Mouse (Mus musculus) adrenal gland (tissue): Measurements from ENCODE around the gene Tspan31.

ENCODE experiments used
- intact Hi-C: fragments of 180-260 bp; cut with DNase I; formaldehyde crosslinking; loops from one replicate; pipeline ENCODE4 v1.15.1; 2025

Tspan31 gene

GRCm38 (mm10) chr10:127043187-127043586 lies 26.9 kb downstream of the Tspan31 start:
- intact Hi-C loops, result no loop called here

DNA sequence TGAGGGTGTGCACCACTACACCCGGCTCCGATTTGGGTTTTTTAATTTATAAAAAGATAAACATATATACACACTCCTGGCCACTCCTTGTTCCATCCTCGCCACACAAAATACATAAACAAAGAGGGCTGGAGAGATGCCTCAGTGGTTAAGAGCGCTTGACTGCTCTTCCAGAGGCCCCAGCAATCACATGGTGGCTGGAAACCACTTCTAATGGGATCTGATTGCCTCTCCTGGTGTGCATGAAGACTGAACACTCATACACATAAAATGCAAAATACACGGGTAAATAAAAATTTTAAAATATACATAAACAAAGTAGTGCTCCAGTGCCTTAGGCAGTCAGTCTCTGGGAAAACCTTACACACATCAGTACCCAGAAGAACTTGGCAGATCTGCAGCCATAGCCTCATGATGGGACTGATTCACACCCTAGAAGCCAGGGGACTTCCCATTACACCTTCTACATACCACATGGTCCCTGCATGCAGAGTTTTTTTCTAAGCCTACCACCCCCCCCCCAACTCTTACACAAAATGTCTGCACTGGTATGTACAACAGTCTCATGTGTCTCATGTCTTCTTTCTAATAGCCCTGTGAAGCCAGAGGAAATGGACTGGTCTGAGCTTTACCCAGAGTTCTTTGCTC lies 27.5 kb downstream of the Tspan31 start:
- intact Hi-C loops, result no loop called here

DNA sequence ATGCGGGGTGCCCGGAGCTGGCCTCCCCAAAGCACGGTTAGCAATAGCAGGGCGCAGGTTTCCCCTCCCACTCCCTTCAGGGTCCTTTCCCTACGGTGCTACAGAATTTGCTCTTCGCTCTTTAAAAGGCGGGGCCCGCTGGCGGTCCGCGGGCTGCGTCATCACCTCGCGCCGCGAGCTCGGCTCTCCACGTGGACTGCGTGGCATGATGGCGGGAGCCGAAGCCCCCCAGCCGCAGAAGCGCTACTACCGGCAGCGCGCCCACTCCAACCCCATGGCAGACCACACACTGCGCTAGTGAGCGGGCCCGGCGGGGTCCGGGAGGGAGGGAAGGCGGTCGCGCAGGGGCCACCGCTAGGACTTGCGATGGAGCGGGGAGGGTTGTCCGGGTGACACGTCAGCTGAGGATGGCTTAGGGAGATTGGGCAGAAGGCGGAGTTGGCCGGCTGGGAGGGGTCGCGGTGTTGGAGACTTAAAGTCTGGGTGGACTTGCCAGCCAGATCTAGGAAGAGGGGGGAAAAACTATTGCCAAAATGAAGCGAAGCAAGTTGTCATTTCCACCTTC lies 28.2 kb downstream of the Tspan31 start:
- intact Hi-C loops, result no loop called here

DNA sequence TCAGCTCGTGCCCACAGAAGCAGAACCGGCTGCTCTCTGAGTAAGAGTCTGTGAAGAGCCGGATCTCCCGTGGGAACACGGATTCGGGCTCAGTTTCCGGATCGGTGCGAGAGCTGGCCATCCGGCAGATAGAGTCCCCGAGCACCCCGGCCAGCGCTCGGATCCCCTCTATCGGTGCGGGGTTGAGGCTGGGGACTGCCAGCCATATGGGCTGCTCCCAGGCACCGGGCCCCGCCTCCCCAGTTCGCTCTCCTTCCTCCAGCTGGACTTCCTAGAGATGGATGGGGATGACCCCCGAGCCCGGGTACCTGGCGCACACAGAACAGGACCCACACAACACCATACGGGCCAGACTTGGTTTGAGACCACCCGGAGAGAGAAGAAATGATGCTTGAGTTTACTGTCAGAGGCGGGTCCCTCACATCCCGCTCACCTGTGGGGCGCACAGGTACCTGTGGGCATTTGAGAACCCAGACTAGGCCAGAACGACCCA lies 28.7 kb downstream of the Tspan31 start, which contains the start of the genes Mettl1 and Eef1akmt3:
Gene Mettl1 (plus strand): TSS at position 141 of the 493 bp plus-strand sequence.
Gene Eef1akmt3 (minus strand): TSS at position 240 of the 493 bp plus-strand sequence.
- intact Hi-C loops, result no loop called here

GRCm38 (mm10) chr10:127040569-127041214 lies 29.4 kb downstream of the Tspan31 start:
- intact Hi-C loops, result no loop called here

DNA sequence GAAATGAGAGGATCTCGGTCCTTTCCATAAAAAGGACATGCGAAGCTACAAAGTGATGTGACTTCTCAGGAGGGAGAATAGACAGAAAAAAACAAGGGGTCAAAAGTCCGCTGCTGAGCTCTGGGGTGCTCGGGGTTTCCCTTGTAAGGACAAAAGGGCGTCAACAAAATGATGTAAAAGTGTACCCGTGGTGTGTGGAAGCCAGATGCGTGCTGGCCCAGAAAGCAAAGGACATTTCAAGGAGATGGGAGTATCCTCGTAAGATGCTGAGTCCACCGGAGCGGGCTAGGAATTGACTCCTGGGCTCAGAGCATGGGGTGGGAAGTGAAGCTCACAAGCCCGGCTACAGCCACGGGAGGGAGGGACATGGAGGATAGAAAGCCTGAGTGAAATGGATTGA lies 32.4 kb downstream of the Tspan31 start:
- intact Hi-C loops, result no loop called here

DNA sequence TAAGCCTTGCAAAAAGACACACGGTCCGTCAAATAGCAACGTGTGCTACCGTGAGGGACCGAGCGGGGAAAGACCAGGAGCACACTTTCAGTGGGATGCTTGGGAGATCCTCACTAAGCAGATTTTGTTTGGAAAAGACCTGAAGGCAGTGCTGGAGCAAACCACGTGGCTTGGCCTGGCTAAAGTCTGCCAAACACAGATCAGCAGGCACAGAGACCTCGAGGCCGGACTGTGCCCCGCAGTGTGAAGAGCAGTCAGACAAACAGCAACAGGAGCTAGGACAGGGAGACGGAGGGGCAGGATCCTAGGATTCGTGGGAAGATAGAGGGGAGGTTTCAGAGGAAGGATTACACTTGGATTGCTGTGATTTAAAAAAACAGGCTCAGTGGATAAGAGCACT lies 33.8 kb downstream of the Tspan31 start:
- intact Hi-C loops, result no loop called here

GRCm38 (mm10) chr10:127033301-127033741 lies 36.7 kb downstream of the Tspan31 start:
- intact Hi-C loops, result no loop called here

DNA sequence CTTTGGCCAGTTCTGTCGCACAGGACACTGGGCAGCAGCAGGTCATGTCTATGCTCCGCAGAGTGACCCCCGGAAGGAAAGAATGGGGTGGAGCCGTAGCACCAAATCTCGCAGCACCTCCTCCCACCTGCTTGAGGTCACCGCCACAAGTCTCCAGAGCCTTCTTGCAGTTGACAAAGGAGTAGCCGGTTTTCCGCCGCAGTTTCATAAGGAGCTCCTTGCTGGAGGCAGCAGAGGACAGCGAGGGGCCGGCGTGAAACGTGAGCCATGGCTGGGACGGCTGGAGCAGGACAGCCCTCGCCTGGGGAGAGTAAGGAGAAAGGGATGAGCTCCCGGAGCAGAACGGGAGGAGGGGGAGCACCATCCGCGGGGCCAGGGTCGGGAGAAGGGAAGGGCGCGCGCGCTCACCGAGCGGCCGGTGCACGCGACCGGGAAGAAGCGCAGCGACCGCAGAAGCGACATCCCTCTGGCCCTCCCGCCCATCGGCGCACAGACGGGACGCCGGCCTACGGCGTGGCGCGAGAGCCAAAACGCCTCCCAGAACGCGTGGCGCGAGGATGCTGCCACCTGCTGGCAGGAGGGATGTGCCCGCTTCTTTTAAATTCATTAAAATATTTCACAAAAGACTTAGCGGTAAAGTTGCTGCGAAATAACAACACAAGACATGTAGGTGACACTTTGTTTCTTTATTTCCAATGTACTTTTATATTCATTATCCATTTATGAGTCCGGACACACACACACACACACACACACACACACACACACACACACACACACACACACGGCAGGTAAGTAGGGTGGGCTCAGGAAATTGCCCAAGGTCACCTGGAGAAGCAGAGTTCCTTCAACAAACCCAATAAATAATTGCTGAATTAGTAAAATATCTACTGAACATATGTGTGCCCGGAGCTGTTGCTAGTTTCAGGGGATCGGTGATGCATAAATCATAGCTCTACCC lies 39.4 kb downstream of the Tspan31 start, which contains the start of gene Tsfm:
Gene Tsfm (minus strand): TSS at position 505 of the 961 bp plus-strand sequence.
- intact Hi-C loops, result loop anchor here (1.0 to 2.0 kb wide), 2 partner anchors 40 to 111 kb away; no protein-coding TSS in a partner anchor

DNA sequence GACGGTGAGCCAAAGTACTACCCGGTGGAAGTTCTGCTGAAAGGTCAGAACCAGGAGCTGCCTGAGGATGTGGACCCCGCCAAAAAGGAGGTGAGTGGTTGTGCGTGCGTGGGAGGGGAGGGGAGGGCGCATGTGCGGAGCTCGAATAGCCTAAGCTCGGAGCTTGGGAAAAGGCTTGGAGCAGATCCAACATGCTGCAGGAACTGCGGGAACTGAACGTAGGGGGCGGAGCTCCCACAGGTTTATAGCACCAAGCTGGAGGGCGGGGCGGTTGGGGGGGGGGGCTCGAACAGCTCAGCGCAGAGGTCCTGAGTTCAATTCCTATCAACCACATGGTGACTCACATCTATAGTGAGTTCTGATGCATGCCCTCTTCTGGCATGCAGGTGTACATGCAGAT lies 51.6 kb downstream of the Tspan31 start:
- intact Hi-C loops, result no loop called here
